Mouse (Mus musculus): Measurements from ENCODE around the gene Atp6v0e. TPM values are rescaled to one million over a fixed set of nuclear protein-coding genes. Genes with fewer than 3 reads are reported as not detected.

Gene Atp6v0e
- polyA plus RNA-seq, 1 experiment, result 99.8 TPM

GRCm38 (mm10) chr17:26724790-26725189 is 61.8 kb downstream of the Atp6v0e start:
- Histone ChIP-seq H3K27me3 (ENCODE audit: control insufficient read depth, insufficient read depth, low read length) (no peaks in the 10 kb centered on the region), H3K4me1 (ENCODE audit: control insufficient read depth, insufficient read depth, low read length) (peaks cover 4% of the 10 kb centered on the region; the same call in 1 of the 2 replicates), H3K4me3 (replicated peaks; ENCODE audit: insufficient read depth, low read depth, low read length) (no peak overlapping the region), H3K27ac (ENCODE audit: insufficient read depth, low read length) (no peak overlapping the region)
- DNase-seq, result no peak
- 61% methylated on average over 1 of the region's 1 CpGs for WGBS
- TF ChIP-seq CTCF (IDR thresholded peaks at IDR 0.05; ENCODE audit: borderline replicate concordance, insufficient read depth, low read depth, low read length) (no peak), POLR2A (IDR thresholded peaks at IDR 0.05; ENCODE audit: borderline replicate concordance, insufficient read depth, low read length) (no peak)

- WGBS, result 84% methylated on average over 1 of the region's 1 CpGs
Observed at GRCm38 (mm10) chr17:26726674-26727073, 63.6 kb downstream of the Atp6v0e start.

GRCm38 (mm10) chr17:26727110-26727755 is 64.2 kb downstream of the Atp6v0e start:
- no peak overlapping the region for H3K27ac ChIP-seq (ENCODE audit: insufficient read depth, low read length)
- 62% methylated on average over 3 of the region's 3 CpGs for WGBS
- no peak overlapping the region for H3K4me3 ChIP-seq (replicated peaks; ENCODE audit: insufficient read depth, low read depth, low read length)
- H3K4me1 ChIP-seq (ENCODE audit: control insufficient read depth, insufficient read depth, low read length), result peaks cover 4% of the 10 kb centered on the region; the same call in 1 of the 2 replicates
- no peaks in the 10 kb centered on the region for H3K27me3 ChIP-seq (ENCODE audit: control insufficient read depth, insufficient read depth, low read length)
- DNase-seq, result no peak
- TF ChIP-seq CTCF (IDR thresholded peaks at IDR 0.05; ENCODE audit: borderline replicate concordance, insufficient read depth, low read depth, low read length) (no peak), POLR2A (IDR thresholded peaks at IDR 0.05; ENCODE audit: borderline replicate concordance, insufficient read depth, low read length) (no peak)

More at GRCm38 (mm10) chr17:26726674-26727073, 63.6 kb downstream of the Atp6v0e start:
- Histone ChIP-seq H3K27me3 (ENCODE audit: control insufficient read depth, insufficient read depth, low read length) (no peaks in the 10 kb centered on the region), H3K4me1 (ENCODE audit: control insufficient read depth, insufficient read depth, low read length) (peaks cover 4% of the 10 kb centered on the region; the same call in 1 of the 2 replicates), H3K27ac (ENCODE audit: insufficient read depth, low read length) (no peak overlapping the region), H3K4me3 (replicated peaks; ENCODE audit: insufficient read depth, low read depth, low read length) (no peak overlapping the region)
- DNase-seq, result no peak
- no peak for TF ChIP-seq POLR2A (IDR thresholded peaks at IDR 0.05; ENCODE audit: borderline replicate concordance, insufficient read depth, low read length)
- no peak for TF ChIP-seq CTCF (IDR thresholded peaks at IDR 0.05; ENCODE audit: borderline replicate concordance, insufficient read depth, low read depth, low read length)

- Histone ChIP-seq H3K4me1 (ENCODE audit: control insufficient read depth, insufficient read depth, low read length) (no peaks in the 10 kb centered on the region), H3K27ac (ENCODE audit: insufficient read depth, low read length) (no peak overlapping the region), H3K4me3 (replicated peaks; ENCODE audit: insufficient read depth, low read depth, low read length) (no peak overlapping the region), H3K27me3 (ENCODE audit: control insufficient read depth, insufficient read depth, low read length) (no peaks in the 10 kb centered on the region)
- no peak for DNase-seq
- TF ChIP-seq CTCF (IDR thresholded peaks at IDR 0.05; ENCODE audit: borderline replicate concordance, insufficient read depth, low read depth, low read length), result no peak
- TF ChIP-seq POLR2A (IDR thresholded peaks at IDR 0.05; ENCODE audit: borderline replicate concordance, insufficient read depth, low read length), result no peak
- whole genome bisulfite sequencing, result 55% methylated on average over 4 of the region's 4 CpGs
Observed at GRCm38 (mm10) chr17:26742581-26742980, 79.5 kb downstream of the Atp6v0e start.

GRCm38 (mm10) chr17:26743294-26743693 is 80.3 kb downstream of the Atp6v0e start:
- Histone ChIP-seq H3K4me1 (ENCODE audit: control insufficient read depth, insufficient read depth, low read length) (no peaks in the 10 kb centered on the region), H3K4me3 (replicated peaks; ENCODE audit: insufficient read depth, low read depth, low read length) (no peak overlapping the region), H3K27ac (ENCODE audit: insufficient read depth, low read length) (no peak overlapping the region), H3K27me3 (ENCODE audit: control insufficient read depth, insufficient read depth, low read length) (no peaks in the 10 kb centered on the region)
- no peak for TF ChIP-seq CTCF (IDR thresholded peaks at IDR 0.05; ENCODE audit: borderline replicate concordance, insufficient read depth, low read depth, low read length)
- no peak for TF ChIP-seq POLR2A (IDR thresholded peaks at IDR 0.05; ENCODE audit: borderline replicate concordance, insufficient read depth, low read length)
- no peak for DNase-seq
- WGBS, result 65% methylated on average over 1 of the region's 1 CpGs

Other genes starting within 250 kb of the Atp6v0e start
- 0.84 and 1.1 TPM in 2 replicates for gene Neurl1b, start 248.4 kb upstream of the Atp6v0e start, polyA plus RNA-seq (2012; rRNA removed)
- 137 and 148 TPM in 2 replicates for gene Ergic1, start 101.7 kb upstream of the Atp6v0e start, polyA plus RNA-seq (2012; rRNA removed)
- gene Dusp1, start 101.1 kb upstream of the Atp6v0e start, polyA plus RNA-seq (2012; rRNA removed), result 62.5 and 67.1 TPM in 2 replicates
- gene Crebrf, start 52.4 kb downstream of the Atp6v0e start, polyA plus RNA-seq (2012; rRNA removed), result 20.2 and 21.1 TPM in 2 replicates
- 34.5 and 35.6 TPM in 2 replicates for gene Bnip1, start 117.8 kb downstream of the Atp6v0e start, polyA plus RNA-seq (2012; rRNA removed)
- not detected in 2 replicates for gene Nkx2-5, start 181.8 kb downstream of the Atp6v0e start, polyA plus RNA-seq (2012; rRNA removed)

Measured in cerebellum, adult 2 months (tissue).